Mouse (Mus musculus) forebrain, embryonic 11.5 days (tissue): ENCODE data around the gene Epb41l3. TPM values are rescaled to one million over a fixed set of nuclear protein-coding genes. Genes with fewer than 3 reads are reported as not detected.
A peak's percentile ranks its signal among the peaks of the same experiment; 100 is the strongest.

Experiments used
- ATAC-seq: fragments of 200-750 bp; cut with Nextera tagmentation; replicated peaks from 2 replicates; pipeline ENCODE4 v1.8.0; 2017; ENCODE audit warnings: moderate TSS enrichment; ENCODE audit not compliant: low FRiP score
- DNase-seq: peaks from one replicate; pipeline ENCODE4 v3.0.0-alpha.2; 2017; ENCODE audit warnings: low spot score
- H3K27ac ChIP-seq: fragments of 300-500 bp; sonication (generic); 2 replicates; pipeline ENCODE4 v1.5.1; 2014; ENCODE audit warnings: low read depth, low read length
- H3K27me3 ChIP-seq: fragments of 300-500 bp; sonication (generic); 2 replicates; pipeline ENCODE4 v1.6.1; 2014; ENCODE audit warnings: mild to moderate bottlenecking, low read length, mixed read lengths; ENCODE audit not compliant: control insufficient read depth, insufficient read depth
- H3K36me3 ChIP-seq: fragments of 300-500 bp; sonication (generic); 2 replicates; pipeline ENCODE4 v1.6.1; 2014; ENCODE audit warnings: mild to moderate bottlenecking, low read length, moderate library complexity, mixed read lengths; ENCODE audit not compliant: control insufficient read depth, insufficient read depth
- H3K4me1 ChIP-seq: fragments of 300-500 bp; sonication (generic); replicated peaks from 2 replicates; pipeline ENCODE4 v1.6.1; 2014; ENCODE audit warnings: low read length, mixed read lengths; ENCODE audit not compliant: control insufficient read depth, insufficient read depth
- H3K4me2 ChIP-seq: fragments of 300-500 bp; sonication (generic); 2 replicates; pipeline ENCODE4 v1.6.1; 2014; ENCODE audit warnings: low read depth, mild to moderate bottlenecking, low read length, moderate library complexity, mixed read lengths; ENCODE audit not compliant: severe bottlenecking
- H3K4me3 ChIP-seq: fragments of 300-500 bp; sonication (generic); 2 replicates; pipeline ENCODE4 v1.5.1; 2014; ENCODE audit warnings: low read depth, low read length
- H3K9ac ChIP-seq: fragments of 300-500 bp; sonication (generic); 2 replicates; pipeline ENCODE4 v1.6.1; 2014; ENCODE audit warnings: low read length
- H3K9me3 ChIP-seq: fragments of 300-500 bp; sonication (generic); 2 replicates; pipeline ENCODE4 v1.6.1; 2016; ENCODE audit warnings: low read length, mixed read lengths; ENCODE audit not compliant: control insufficient read depth
- WGBS: fragments of 180-500 bp; shearing (Covaris S2); extraction: QIAGEN DNeasy Blood & Tissue Kit; methylation state at CpG from one replicate; pipeline ENCODE4 v1.1.7; 2014; 5-methylcytosine and 5-hydroxymethylcytosine counted together
- polyA plus RNA-seq: library from polyadenylated mRNA; unstranded; fragments of >200 nt; fragmentation: Nextera tagmentation; extraction: Ambion mirVana; gene quantifications from 2 replicates; pipeline ENCODE4 v1.2.1, GENCODE M21; 2014

Gene Epb41l3
- polyA plus RNA-seq, result 73.9 and 78.4 TPM in 2 replicates

DNA sequence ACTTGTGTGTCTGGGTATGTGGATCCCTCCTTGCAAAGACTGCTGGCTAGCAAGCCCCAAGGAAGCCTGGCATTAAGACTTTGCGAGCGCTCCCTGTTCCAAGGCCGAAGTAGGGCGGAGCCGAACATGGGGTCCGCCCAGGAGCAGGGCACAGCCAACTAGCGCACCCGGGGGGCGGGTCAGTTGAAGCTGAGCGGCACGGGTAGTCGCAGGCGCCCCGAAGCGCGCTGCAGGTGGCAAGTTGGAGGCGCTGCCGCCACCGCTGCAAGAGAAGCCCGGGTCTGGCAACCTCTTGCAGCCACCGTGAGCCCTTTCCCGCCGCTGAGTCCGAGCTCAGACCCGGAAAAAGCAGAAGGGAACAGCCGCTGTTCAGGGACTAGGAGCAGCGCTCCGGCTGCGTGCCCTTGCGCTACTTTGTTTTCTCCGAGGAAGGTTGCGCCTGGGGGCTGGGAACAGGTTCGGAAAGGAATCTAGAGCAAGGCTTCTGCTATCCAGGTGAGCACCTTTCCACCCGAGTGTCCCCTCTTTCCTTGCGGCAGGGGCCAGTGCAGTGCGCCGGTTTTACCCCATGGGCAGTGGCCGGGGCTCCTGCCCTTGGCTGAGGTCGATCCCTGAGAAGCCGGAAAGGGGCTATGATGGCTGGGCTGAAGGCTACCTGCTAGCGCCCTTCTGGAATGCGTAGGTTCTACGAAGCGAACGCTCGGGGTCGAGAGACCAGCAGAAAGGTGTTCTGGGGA lies at the start of gene Epb41l3:
TSS of gene Epb41l3 (plus strand) at position 183 of the 737 bp plus-strand sequence.
- H3K9me3 ChIP-seq, result no peaks in the 10 kb centered on the region
- H3K4me3 ChIP-seq, result peak within 1 kb of the TSS; percentile 52
- peak within 1 kb of the TSS; percentile 43; the same call in 1 of the 2 replicates for H3K9ac ChIP-seq
- WGBS, result under 1% methylated on average over 46 of the region's 47 CpGs
- H3K27ac ChIP-seq, result no peak within 1 kb of the TSS
- peak; percentile 87 for DNase-seq
- peaks cover 30% of the 10 kb centered on the region; the same call in 1 of the 2 replicates for H3K27me3 ChIP-seq
- H3K36me3 ChIP-seq, result no peaks in the 10 kb centered on the region
- peak within 1 kb of the TSS; percentile 100 for H3K4me2 ChIP-seq
- ATAC-seq, result peak; percentile 95
- H3K4me1 ChIP-seq, result peaks cover 2% of the 10 kb centered on the region; the same call in 1 of the 2 replicates

DNA sequence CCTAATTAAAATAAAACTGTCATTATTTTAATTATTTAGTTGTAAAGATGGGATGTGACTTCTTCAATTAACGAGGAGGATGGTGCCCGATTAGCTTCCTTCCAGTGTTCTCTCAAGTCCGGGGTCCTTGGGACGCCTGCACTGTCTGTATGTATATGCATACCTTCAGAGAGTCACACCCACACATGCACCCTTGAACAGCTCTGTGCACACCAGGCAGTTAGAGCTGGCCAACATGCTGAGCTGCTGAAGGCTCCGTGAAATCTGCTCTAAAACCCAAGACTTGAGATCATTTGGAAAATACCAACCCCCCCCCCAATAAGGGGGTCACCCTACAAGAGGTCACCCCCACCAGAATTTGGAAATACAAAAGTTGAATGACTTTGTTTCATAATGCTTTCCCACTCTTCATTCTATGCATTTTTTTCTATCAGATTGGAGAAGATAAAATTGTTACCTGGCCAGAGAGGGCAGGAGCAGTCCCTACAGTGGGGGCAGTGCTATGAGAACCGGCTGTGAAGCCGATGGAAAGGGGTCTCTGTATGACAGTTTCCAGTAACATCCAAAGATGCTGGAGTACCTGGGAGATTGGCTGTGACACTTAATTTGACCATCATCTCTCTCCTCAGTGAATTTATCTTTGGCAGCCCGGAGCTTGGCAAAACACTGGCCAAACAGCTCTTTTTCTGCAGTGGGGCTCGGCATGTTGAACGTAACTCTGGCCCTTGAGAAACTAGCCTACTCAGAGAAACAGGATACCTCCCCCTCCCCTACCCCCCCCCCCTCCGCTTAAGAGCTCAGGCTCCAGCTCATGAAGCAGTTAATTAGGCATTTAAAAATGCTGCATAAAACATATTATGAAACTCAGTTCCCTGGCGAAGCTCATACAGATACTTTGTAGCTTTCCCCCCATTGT lies 36.5 kb upstream of the Epb41l3 start:
- DNase-seq (no peak), ATAC-seq (no peak)
- H3K4me3 ChIP-seq, result no peak overlapping the region
- H3K36me3 ChIP-seq, result no peaks in the 10 kb centered on the region
- no peak overlapping the region for H3K9ac ChIP-seq
- H3K4me1 ChIP-seq, result no peaks in the 10 kb centered on the region
- H3K27ac ChIP-seq, result no peak overlapping the region
- 82% methylated on average over 12 of the region's 12 CpGs for WGBS
- no peaks in the 10 kb centered on the region for H3K27me3 ChIP-seq
- H3K4me2 ChIP-seq, result no peak overlapping the region
- H3K9me3 ChIP-seq, result no peaks in the 10 kb centered on the region

DNA sequence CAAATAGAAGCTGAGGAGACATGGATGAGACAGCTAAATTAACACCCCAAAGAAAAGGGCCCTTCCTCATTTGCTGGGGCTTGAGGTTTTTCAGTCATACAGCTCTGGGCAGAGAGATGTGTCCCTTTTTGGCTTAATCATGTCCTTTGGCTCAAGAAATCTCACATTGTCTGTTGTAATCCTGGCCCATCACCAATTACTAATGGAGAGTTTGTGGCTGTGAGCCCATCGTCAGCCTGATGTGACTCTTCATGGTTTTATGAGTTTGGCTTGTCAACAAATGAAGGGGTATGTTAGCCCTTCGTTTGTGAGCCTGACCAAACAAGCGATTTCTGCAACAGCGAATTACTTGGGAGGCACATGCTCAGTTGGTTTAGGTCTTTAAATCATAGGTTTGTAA lies 34.0 kb upstream of the Epb41l3 start:
- Histone ChIP-seq H3K9me3 (no peaks in the 10 kb centered on the region), H3K9ac (no peak overlapping the region), H3K4me1 (no peaks in the 10 kb centered on the region), H3K27ac (no peak overlapping the region), H3K27me3 (no peaks in the 10 kb centered on the region), H3K4me3 (no peak overlapping the region), H3K4me2 (no peak overlapping the region), H3K36me3 (no peaks in the 10 kb centered on the region)
- ATAC-seq (no peak), DNase-seq (no peak)
- 82% methylated on average over 4 of the region's 4 CpGs for WGBS

DNA sequence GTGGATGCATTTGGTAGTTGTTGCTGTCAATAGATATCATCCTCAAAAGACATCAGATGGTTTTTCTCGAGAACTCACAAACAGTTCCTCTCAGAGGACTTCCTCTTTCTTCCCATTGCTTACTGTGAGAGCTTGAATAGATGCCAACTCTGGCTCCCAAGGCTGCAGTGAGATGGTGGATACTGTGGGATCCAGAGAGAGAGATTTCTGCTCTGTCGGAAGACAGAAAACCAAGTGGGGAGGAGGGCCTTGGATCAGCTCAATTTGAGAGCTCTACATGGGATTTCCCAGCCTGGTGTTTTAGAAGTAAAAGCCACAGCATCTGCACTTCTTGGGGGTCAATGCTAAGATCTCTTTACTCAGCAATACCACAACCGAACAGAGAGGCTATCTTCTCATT lies 26.7 kb upstream of the Epb41l3 start:
- ATAC-seq (no peak), DNase-seq (no peak)
- no peaks in the 10 kb centered on the region for H3K4me1 ChIP-seq
- H3K27me3 ChIP-seq, result no peaks in the 10 kb centered on the region
- no peak overlapping the region for H3K9ac ChIP-seq
- H3K36me3 ChIP-seq, result no peaks in the 10 kb centered on the region
- no peak overlapping the region for H3K4me3 ChIP-seq
- no peaks in the 10 kb centered on the region for H3K9me3 ChIP-seq
- no peak overlapping the region for H3K4me2 ChIP-seq
- H3K27ac ChIP-seq, result no peak overlapping the region
- WGBS, result 92% methylated on average over 3 of the region's 3 CpGs

DNA sequence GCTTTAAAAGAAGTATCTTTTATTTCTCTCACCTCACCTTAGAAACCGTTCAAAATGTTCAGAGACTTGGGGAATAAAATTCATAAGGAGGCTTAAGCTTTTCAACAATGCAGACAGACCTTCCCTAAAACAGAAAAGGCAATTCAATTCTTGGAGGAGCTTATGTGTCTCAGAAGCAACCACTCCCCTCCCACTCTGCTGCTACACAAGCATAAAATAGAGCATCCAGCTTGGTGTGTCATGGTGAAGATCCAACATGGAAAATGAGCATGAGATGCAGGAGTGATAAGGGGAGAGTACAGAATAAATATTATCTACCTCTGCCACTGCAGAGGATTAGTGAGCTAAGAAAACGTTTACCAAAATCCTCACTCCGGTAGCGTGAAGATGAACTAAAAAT lies 21.5 kb upstream of the Epb41l3 start:
- Histone ChIP-seq H3K4me3 (no peak overlapping the region), H3K9me3 (no peaks in the 10 kb centered on the region), H3K4me1 (no peaks in the 10 kb centered on the region), H3K27ac (no peak overlapping the region), H3K4me2 (no peak overlapping the region), H3K9ac (no peak overlapping the region), H3K36me3 (no peaks in the 10 kb centered on the region), H3K27me3 (no peaks in the 10 kb centered on the region)
- no peak for ATAC-seq
- no peak for DNase-seq
- WGBS, result 87% methylated on average over 4 of the region's 4 CpGs

DNA sequence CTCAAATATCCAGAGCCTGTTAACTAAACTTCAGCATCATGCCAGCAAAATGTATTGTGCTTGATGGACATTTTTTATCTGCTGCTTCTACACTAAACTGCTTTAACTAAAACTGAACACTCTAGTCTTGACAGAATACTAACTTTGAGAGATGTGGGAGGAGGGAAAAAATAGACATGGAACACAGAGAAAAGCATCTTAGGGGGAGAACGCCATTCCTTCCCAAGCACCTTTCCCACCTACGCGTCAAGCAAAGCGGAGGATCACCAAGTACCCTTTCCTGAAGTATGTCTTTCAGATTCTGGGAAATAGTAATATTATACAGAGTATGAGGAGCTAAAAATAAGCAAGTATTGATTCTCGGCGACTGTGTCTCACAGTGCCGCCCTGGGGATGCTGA lies 15.7 kb upstream of the Epb41l3 start:
- Histone ChIP-seq H3K9me3 (no peaks in the 10 kb centered on the region), H3K4me1 (no peaks in the 10 kb centered on the region), H3K4me2 (no peak overlapping the region), H3K36me3 (no peaks in the 10 kb centered on the region), H3K27ac (no peak overlapping the region), H3K27me3 (no peaks in the 10 kb centered on the region), H3K4me3 (no peak overlapping the region), H3K9ac (no peak overlapping the region)
- 94% methylated on average over 7 of the region's 7 CpGs for WGBS
- DNase-seq, result no peak
- no peak for ATAC-seq

DNA sequence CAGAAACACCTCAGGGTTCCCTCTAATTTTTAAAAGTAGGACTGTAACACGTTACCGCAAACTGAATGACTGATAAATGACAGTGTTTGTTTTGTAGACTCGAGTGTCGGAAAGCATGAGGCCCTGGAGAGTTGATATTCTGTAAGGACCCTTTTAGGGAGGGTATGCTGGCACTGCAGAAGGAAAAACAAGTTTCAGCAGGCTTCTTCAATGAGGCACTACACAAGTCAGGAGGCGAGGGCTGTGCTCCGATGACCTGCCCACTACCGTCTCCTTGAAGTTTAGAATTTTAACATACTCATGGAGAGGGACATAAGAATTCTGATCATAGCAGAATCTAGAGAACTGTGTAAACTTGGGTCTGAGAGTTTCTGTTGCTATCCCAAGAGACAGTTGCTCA lies 15.1 kb upstream of the Epb41l3 start:
- no peaks in the 10 kb centered on the region for H3K4me1 ChIP-seq
- no peaks in the 10 kb centered on the region for H3K9me3 ChIP-seq
- no peak overlapping the region for H3K27ac ChIP-seq
- DNase-seq (no peak), ATAC-seq (no peak)
- no peaks in the 10 kb centered on the region for H3K27me3 ChIP-seq
- 93% methylated on average over 7 of the region's 7 CpGs for whole genome bisulfite sequencing
- H3K4me2 ChIP-seq, result no peak overlapping the region
- no peaks in the 10 kb centered on the region for H3K36me3 ChIP-seq
- H3K9ac ChIP-seq, result no peak overlapping the region
- no peak overlapping the region for H3K4me3 ChIP-seq

DNA sequence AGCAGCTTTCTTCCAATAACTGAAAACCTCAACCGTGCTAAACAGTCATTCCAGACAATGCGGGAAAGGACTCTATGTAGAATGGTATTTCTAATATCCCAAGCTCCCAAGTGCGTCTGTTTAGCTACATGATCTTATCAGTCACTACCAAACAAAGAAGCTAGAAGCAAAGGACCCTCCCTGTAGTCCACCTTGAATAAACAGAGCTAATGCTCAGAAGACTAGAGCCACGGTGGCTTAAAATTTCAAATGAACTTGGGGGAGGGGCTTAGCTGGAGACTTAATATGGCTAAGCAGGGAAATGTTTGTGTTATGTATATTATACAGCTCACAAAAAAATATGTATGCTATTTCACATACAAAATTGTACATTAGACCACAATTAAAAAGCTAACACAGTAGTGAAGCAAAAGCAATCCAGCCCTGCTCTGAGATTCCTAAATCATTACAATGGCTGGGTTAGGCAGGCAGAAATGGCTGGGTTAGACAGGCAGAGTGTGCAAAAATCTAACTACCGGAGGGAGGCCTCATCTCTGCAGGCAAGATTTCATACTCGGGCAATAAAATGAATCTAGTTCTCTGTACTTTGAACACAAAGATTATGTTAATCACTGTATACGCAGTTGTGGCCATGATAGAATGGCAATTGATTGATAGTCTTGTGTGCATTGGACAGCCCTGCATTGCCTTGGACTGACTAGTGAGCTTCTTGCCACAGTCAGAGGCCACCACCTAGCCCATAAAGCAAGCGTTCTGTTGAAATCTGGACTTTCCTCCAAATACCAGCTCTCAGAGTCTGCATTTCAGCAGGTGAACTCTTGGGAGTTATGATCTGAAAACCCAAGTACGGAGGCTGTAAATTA lies 13.4 kb upstream of the Epb41l3 start:
- Histone ChIP-seq H3K9ac (no peak overlapping the region), H3K4me1 (no peaks in the 10 kb centered on the region), H3K4me3 (no peak overlapping the region), H3K27me3 (no peaks in the 10 kb centered on the region), H3K4me2 (no peak overlapping the region), H3K9me3 (no peaks in the 10 kb centered on the region), H3K36me3 (no peaks in the 10 kb centered on the region), H3K27ac (no peak overlapping the region)
- ATAC-seq, result no peak
- DNase-seq, result no peak
- 82% methylated on average over 9 of the region's 9 CpGs for WGBS
